Mouse (Mus musculus) CD4-positive, CD25-positive, alpha-beta regulatory T cell, adult 4 months (primary cell): ENCODE measurements around the gene Zpbp. TPM values are rescaled to one million over a fixed set of nuclear protein-coding genes. Genes with fewer than 3 reads are reported as not detected.

Source experiments
- ATAC-seq: one replicate; pipeline ENCODE4 v1.8.0; 2017
- polyA plus RNA-seq, 2 experiments: library from polyadenylated mRNA; unstranded; fragments of 100-300 nt; shearing (Covaris generic); gene quantifications; one replicate each; pipeline ENCODE4 v1.2.1; 2017

Zpbp gene
- under 1 TPM; 0.27 TPM for polyA plus RNA-seq

GRCm38 (mm10) chr11:11461635-11462560 is at the start of gene Zpbp, which contains the start of gene Spata48:
Gene Zpbp, minus strand, starts transcription at chr11:11462408.
Gene Spata48, plus strand, starts transcription at chr11:11462094.
- ATAC-seq: peak; percentile 94

- no peak for ATAC-seq
Measured at GRCm38 (mm10) chr11:11509413-11509812, 47.2 kb upstream of the Zpbp start.

GRCm38 (mm10) chr11:11506187-11506586 is 44.0 kb upstream of the Zpbp start:
- ATAC-seq: peak; percentile 92

GRCm38 (mm10) chr11:11499944-11500343 is 37.7 kb upstream of the Zpbp start:
- peak; percentile 74 for ATAC-seq

- no peak for ATAC-seq
Measured at GRCm38 (mm10) chr11:11495697-11496096, 33.5 kb upstream of the Zpbp start.

- no peak for ATAC-seq
Measured at GRCm38 (mm10) chr11:11492044-11492443, 29.8 kb upstream of the Zpbp start.

- ATAC-seq: no peak
Measured at GRCm38 (mm10) chr11:11484378-11484777, 22.2 kb upstream of the Zpbp start.

GRCm38 (mm10) chr11:11468924-11469323 is 6.7 kb upstream of the Zpbp start:
- no peak for ATAC-seq

- peak; percentile 1 for ATAC-seq
Measured at GRCm38 (mm10) chr11:11462561-11462890, 318 bp upstream of the Zpbp start.

GRCm38 (mm10) chr11:11455037-11455436 is 7.2 kb downstream of the Zpbp start:
- peak; percentile 87 for ATAC-seq

GRCm38 (mm10) chr11:11417356-11417755 is 44.9 kb downstream of the Zpbp start:
- no peak for ATAC-seq

GRCm38 (mm10) chr11:11414188-11414587 is 48.0 kb downstream of the Zpbp start:
- ATAC-seq: no peak

GRCm38 (mm10) chr11:11394686-11395085 is 67.5 kb downstream of the Zpbp start:
- no peak for ATAC-seq

GRCm38 (mm10) chr11:11393164-11393563 is 69.0 kb downstream of the Zpbp start:
- ATAC-seq: no peak

GRCm38 (mm10) chr11:11371305-11371704 is 90.9 kb downstream of the Zpbp start:
- no peak for ATAC-seq

GRCm38 (mm10) chr11:11283512-11283911 is 178.7 kb downstream of the Zpbp start:
- no peak for ATAC-seq

GRCm38 (mm10) chr11:11280128-11280527 is 182.1 kb downstream of the Zpbp start:
- ATAC-seq: no peak

- no peak for ATAC-seq
Measured at GRCm38 (mm10) chr11:11257348-11257747, 204.9 kb downstream of the Zpbp start.

- ATAC-seq: no peak
Measured at GRCm38 (mm10) chr11:11242694-11243377, 219.4 kb downstream of the Zpbp start.

GRCm38 (mm10) chr11:11239346-11239745 is 222.9 kb downstream of the Zpbp start:
- ATAC-seq: no peak
